Mouse (Mus musculus) limb, embryonic 14.5 days (tissue): Measurements from ENCODE around the gene H2afj. TPM values are rescaled to one million over a fixed set of nuclear protein-coding genes. Genes with fewer than 3 reads are reported as not detected.

ENCODE experiments used
- ATAC-seq: fragments of 200-750 bp; cut with Nextera tagmentation; 2 replicates; pipeline ENCODE4 v1.8.0; 2017; ENCODE audit warnings: low read depth, moderate number of reproducible peaks, moderate TSS enrichment; ENCODE audit not compliant: low FRiP score
- DNase-seq: peaks from one replicate; pipeline ENCODE4 v3.0.0-alpha.2; 2015; ENCODE audit warnings: low spot score
- H3K27ac ChIP-seq: fragments of 300-500 bp; sonication (generic); replicated peaks from 2 replicates; pipeline ENCODE4 v1.5.1; 2014; ENCODE audit warnings: low read depth, mild to moderate bottlenecking, low read length, moderate library complexity, mixed read lengths
- H3K27me3 ChIP-seq: fragments of 300-500 bp; sonication (generic); 2 replicates; pipeline ENCODE4 v1.6.1; 2014; ENCODE audit warnings: low read length, mixed read lengths; ENCODE audit not compliant: control insufficient read depth, insufficient read depth
- H3K36me3 ChIP-seq: fragments of 300-500 bp; sonication (generic); 2 replicates; pipeline ENCODE4 v1.6.1; 2014; ENCODE audit warnings: mild to moderate bottlenecking, low read length, moderate library complexity, mixed read lengths; ENCODE audit not compliant: control insufficient read depth, insufficient read depth
- H3K4me1 ChIP-seq: fragments of 300-500 bp; sonication (generic); 2 replicates; pipeline ENCODE4 v1.6.1; 2014; ENCODE audit warnings: antibody characterized with exemption, low read length, mixed read lengths; ENCODE audit not compliant: control insufficient read depth, insufficient read depth
- H3K4me2 ChIP-seq: fragments of 300-500 bp; sonication (generic); replicated peaks from 2 replicates; pipeline ENCODE4 v1.6.1; 2014; ENCODE audit warnings: low read depth, mild to moderate bottlenecking, low read length, moderate library complexity; ENCODE audit not compliant: severe bottlenecking
- H3K4me3 ChIP-seq: fragments of 300-500 bp; sonication (generic); replicated peaks from 2 replicates; pipeline ENCODE4 v1.5.1; 2014; ENCODE audit warnings: low read length
- H3K9ac ChIP-seq: fragments of 300-500 bp; sonication (generic); 2 replicates; pipeline ENCODE4 v1.6.1; 2014; ENCODE audit warnings: mild to moderate bottlenecking, low read depth, low read length, moderate library complexity; ENCODE audit not compliant: severe bottlenecking
- H3K9me3 ChIP-seq: fragments of 300-500 bp; sonication (generic); 2 replicates; pipeline ENCODE4 v1.6.1; 2016; ENCODE audit warnings: low read length; ENCODE audit not compliant: control insufficient read depth
- POLR2A ChIP-seq: fragments of 200-500 bp; IDR thresholded peaks from 2 replicates; pipeline ENCODE4 v1.8.0; 2012; ENCODE audit warnings: inconsistent platforms, mild to moderate bottlenecking, moderate library complexity, borderline replicate concordance; ENCODE audit not compliant: insufficient read depth, insufficient read length; ENCODE audit errors: extremely low read depth
- WGBS: fragments of 180-500 bp; shearing (Covaris S2); extraction: QIAGEN DNeasy Blood & Tissue Kit; methylation state at CpG from one replicate; pipeline ENCODE4 v1.1.7; 2014; 5-methylcytosine and 5-hydroxymethylcytosine counted together
- polyA plus RNA-seq, 2 experiments: library from polyadenylated mRNA; depleted of rRNA in 1 of 2; stranded (reverse) in 1 of 2; unstranded in 1 of 2; fragments of >200 nt; fragmentation: Nextera tagmentation in 1 of 2; extraction: Ambion mirVana in 1 of 2; gene quantifications; 2 replicates each; pipeline versions ENCODE4 v1.2.1 to v1.2.3; 2012 to 2014

The H2afj gene
- polyA plus RNA-seq, 2 experiments, result 82.9 to 114 TPM

DNA sequence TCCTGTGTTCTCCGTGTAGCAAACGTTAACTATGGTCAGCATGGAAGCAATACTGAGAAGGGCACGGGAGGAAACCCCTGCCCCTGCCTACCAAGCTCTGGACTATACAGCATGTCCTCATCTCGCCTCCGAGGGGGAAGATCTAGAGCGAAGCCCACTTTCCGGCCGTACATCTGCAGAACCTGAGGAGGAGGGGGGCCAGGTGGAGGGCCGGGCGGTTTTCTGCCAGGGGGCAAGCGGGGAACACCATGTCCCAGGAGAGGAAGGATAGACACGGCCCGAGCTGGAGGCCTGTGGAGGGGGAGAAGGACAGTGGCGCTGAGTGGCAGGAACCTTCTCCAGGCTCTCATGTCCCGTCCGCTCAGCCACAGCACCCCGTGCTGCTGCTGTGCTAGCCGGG lies 13.0 kb downstream of the H2afj start:
- H3K4me2 ChIP-seq, result no peak overlapping the region
- no peaks in the 10 kb centered on the region for H3K4me1 ChIP-seq
- no peak for DNase-seq
- no peaks in the 10 kb centered on the region for H3K9me3 ChIP-seq
- H3K9ac ChIP-seq, result no peak overlapping the region
- H3K27me3 ChIP-seq, result no peaks in the 10 kb centered on the region
- H3K4me3 ChIP-seq, result no peak overlapping the region
- H3K27ac ChIP-seq, result no peak overlapping the region
- 94% methylated on average over 18 of the region's 18 CpGs for WGBS
- peaks cover 90% of the 10 kb centered on the region for H3K36me3 ChIP-seq
- TF ChIP-seq POLR2A, result no peak
- no peak for ATAC-seq

DNA sequence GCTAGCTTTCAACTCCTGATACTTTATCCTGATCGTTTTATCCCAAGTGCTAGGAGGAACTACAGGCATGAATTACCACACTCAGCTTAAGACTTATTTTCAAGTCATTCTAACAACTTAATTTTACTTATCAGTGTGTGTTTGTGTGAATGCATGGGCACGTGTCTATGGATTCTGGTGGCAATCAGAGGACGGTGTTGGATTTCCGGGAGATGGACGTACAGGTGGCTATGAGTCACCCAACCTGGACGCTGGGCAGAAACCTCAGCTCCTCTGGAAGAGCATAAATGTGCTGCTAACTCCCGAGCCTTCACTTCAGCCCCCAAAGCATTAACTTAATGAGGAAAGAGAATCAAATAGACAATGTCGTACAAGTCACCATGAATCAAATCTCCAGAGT lies 16.9 kb downstream of the H2afj start:
- ATAC-seq (no peak), DNase-seq (no peak)
- H3K27me3 ChIP-seq, result no peaks in the 10 kb centered on the region
- 0 out of 2 replicates have a peak, but pooled peaks cover 3% of the 10 kb centered on the region for H3K4me1 ChIP-seq
- 92% methylated on average over 8 of the region's 8 CpGs for WGBS
- no peaks in the 10 kb centered on the region for H3K9me3 ChIP-seq
- no peak overlapping the region for H3K4me3 ChIP-seq
- H3K27ac ChIP-seq, result no peak overlapping the region
- no peak for TF ChIP-seq POLR2A
- peaks cover 52% of the 10 kb centered on the region for H3K36me3 ChIP-seq
- H3K4me2 ChIP-seq, result no peak overlapping the region
- H3K9ac ChIP-seq, result no peak overlapping the region

DNA sequence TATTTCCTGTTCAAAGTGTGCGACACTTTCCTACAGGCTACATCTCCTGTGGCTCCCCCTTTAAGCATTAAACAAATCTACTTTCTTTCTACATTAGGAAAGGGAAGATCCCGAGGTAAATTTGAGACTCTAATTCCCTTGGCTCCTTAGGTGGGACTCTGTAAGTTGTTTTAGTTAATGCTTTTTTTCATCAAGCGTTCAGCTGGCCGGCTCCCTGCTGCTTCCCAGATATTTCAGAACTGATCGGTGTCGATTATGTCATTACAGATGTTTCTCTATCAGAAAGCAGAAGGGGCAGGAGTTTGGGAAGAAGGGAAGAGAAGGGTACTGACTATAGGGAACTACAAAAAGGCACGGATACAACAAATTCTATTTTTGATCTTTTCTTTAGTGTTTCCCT lies 19.1 kb downstream of the H2afj start:
- ATAC-seq, result no peak
- H3K27me3 ChIP-seq, result no peaks in the 10 kb centered on the region
- H3K4me2 ChIP-seq, result peak overlapping the region; percentile 61
- TF ChIP-seq POLR2A, result no peak
- DNase-seq, result no peak
- H3K9ac ChIP-seq, result peak overlapping the region; percentile 99
- H3K4me3 ChIP-seq, result peak overlapping the region; percentile 100
- WGBS, result 12% methylated on average over 7 of the region's 7 CpGs
- H3K9me3 ChIP-seq, result no peaks in the 10 kb centered on the region
- H3K27ac ChIP-seq, result no peak overlapping the region
- 0 out of 2 replicates have a peak, but pooled peaks cover 3% of the 10 kb centered on the region for H3K4me1 ChIP-seq
- peaks cover 31% of the 10 kb centered on the region for H3K36me3 ChIP-seq

DNA sequence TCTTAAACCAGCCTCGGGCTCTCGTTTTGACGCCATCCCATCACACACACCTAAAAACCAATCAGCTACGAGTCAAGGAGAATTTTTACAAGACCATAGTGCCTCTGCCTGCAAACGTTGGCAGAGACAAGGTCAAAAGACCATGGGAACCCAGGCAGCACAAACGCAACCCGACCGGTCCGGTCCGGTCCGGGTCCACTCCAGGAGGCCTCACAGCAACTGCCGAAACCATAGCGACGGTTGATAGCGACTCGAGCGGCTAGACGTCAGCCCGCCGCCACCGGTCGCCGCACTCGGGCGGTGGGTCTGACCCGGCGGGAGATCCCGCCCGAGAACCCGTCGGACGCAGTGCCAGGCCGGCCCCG lies 19.5 kb downstream of the H2afj start, which contains the start of gene BC049715:
BC049715 (plus strand) TSS at position 111 of the 365 bp plus-strand sequence.
- no peak for TF ChIP-seq POLR2A
- H3K4me3 ChIP-seq, result peak within 1 kb of the TSS; percentile 100
- no peaks in the 10 kb centered on the region for H3K9me3 ChIP-seq
- H3K27me3 ChIP-seq, result no peaks in the 10 kb centered on the region
- WGBS, result under 1% methylated on average over 33 of the region's 34 CpGs
- H3K27ac ChIP-seq, result peak within 1 kb of the TSS; percentile 82
- peak within 1 kb of the TSS; percentile 99 for H3K9ac ChIP-seq
- DNase-seq (no peak), ATAC-seq (no peak)
- peak within 1 kb of the TSS; percentile 61 for H3K4me2 ChIP-seq
- 0 out of 2 replicates have a peak, but pooled peaks cover 3% of the 10 kb centered on the region for H3K4me1 ChIP-seq
- peaks cover 28% of the 10 kb centered on the region for H3K36me3 ChIP-seq

DNA sequence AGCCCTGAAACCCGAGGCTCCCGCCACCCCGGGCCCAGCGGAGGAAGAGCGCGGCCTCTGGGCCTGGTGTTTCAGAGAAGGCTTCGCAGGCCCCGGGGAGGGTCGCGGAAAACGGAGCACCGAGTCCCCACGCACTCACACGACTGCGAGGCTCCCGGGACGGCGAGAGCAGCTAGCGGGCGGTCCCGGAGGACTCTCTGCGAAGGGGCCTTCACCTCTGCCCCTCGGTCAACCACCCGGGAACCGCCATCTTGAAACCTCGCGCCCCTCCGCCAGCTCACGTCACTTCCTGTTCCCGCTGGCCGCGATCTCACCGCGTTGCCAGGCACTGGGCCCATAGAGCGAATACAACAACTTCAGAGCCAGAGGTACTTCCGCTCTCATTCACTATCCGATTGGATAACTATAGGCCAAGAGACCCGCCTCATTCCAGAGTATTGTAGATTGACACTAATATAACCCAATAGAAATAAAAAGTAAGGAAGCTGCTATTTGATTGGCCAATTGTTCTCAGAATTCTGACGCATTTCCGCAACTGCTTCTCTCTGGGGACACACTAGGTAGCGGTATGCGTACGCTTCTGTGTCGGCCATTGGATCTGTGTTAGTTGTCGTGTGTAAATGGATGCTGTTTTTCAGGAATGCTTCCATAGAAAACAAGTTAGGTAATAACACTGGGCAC lies 20.0 kb downstream of the H2afj start, which contains the start of gene Wbp11:
Wbp11 (minus strand) TSS at position 353 of the 681 bp plus-strand sequence.
- 0 out of 2 replicates have a peak, but pooled peaks cover 3% of the 10 kb centered on the region for H3K4me1 ChIP-seq
- H3K4me3 ChIP-seq, result peak within 1 kb of the TSS; percentile 100
- TF ChIP-seq POLR2A, result peak; percentile 91; the same call in 1 of the 2 replicates
- peak within 1 kb of the TSS; percentile 61 for H3K4me2 ChIP-seq
- peaks cover 23% of the 10 kb centered on the region for H3K36me3 ChIP-seq
- under 1% methylated on average over 40 of the region's 45 CpGs for WGBS
- no peaks in the 10 kb centered on the region for H3K9me3 ChIP-seq
- DNase-seq, result peak; percentile 99
- H3K9ac ChIP-seq, result peak within 1 kb of the TSS; percentile 99
- H3K27ac ChIP-seq, result peak within 1 kb of the TSS; percentile 82
- no peaks in the 10 kb centered on the region for H3K27me3 ChIP-seq
- ATAC-seq, result peak; percentile 100
